Mouse (Mus musculus) forebrain, embryonic 10.5 days (tissue): ENCODE results near the gene Adcy1. TPM values are rescaled to one million over a fixed set of nuclear protein-coding genes. Genes with fewer than 3 reads are reported as not detected.
A peak's percentile ranks its signal among the peaks of the same experiment; 100 is the strongest.

Experiments
- DNase-seq: peaks from one replicate; pipeline ENCODE4 v3.0.0-alpha.2; 2017; ENCODE audit warnings: low spot score; ENCODE audit errors: extremely low spot score
- H3K27ac ChIP-seq: fragments of 300-500 bp; sonication (generic); 2 replicates; pipeline ENCODE4 v1.5.1; 2016; ENCODE audit warnings: mild to moderate bottlenecking
- H3K27me3 ChIP-seq: fragments of 300-500 bp; sonication (generic); 2 replicates; pipeline ENCODE4 v1.6.1; 2016; ENCODE audit warnings: mild to moderate bottlenecking; ENCODE audit not compliant: poor library complexity, severe bottlenecking
- H3K36me3 ChIP-seq: fragments of 300-500 bp; sonication (generic); replicated peaks from 2 replicates; pipeline ENCODE4 v1.6.1; 2016; ENCODE audit warnings: mild to moderate bottlenecking, moderate library complexity
- H3K4me1 ChIP-seq: fragments of 300-500 bp; sonication (generic); 2 replicates; pipeline ENCODE4 v1.6.1; 2016
- H3K4me3 ChIP-seq: fragments of 300-500 bp; sonication (generic); 2 replicates; pipeline ENCODE4 v1.5.1; 2016; ENCODE audit warnings: mild to moderate bottlenecking, moderate library complexity
- H3K9me3 ChIP-seq: fragments of 300-500 bp; sonication (generic); 2 replicates; pipeline ENCODE4 v1.6.1; 2016; ENCODE audit warnings: mild to moderate bottlenecking, moderate library complexity
- WGBS: fragments of 180-500 bp; shearing (Covaris S2); methylation state at CpG from one replicate; pipeline ENCODE4 v1.1.7; 2016; 5-methylcytosine and 5-hydroxymethylcytosine counted together
- polyA plus RNA-seq: library from polyadenylated mRNA; unstranded; fragments of >200 nt; fragmentation: Nextera tagmentation; extraction: Ambion mirVana; gene quantifications from 2 replicates; pipeline ENCODE4 v1.2.1, GENCODE M21; 2016

Gene Adcy1
- polyA plus RNA-seq, 1 experiment from 2014 or later = 0.86 TPM

DNA sequence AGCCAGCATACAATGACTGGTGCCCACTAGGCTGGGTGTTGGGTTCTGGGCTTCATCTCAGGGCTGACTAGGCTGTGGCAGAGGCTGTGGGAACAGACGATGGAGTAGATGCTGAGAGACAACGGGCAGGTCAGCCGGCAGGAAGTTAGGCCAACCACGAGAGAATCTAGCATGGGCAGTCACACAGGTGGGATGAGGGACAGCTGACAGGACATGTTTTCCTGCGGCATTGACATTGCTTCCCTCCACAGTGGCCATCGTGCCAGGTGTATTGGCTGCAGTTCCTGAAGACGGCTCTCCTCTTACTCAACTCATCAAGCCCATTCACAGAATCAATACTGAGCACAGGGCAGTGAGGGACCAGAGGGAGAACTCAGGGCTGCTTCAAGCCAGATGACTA, 84.7 kb downstream of the Adcy1 start:
- Histone ChIP-seq H3K27me3 (no peaks in the 10 kb centered on the region), H3K4me3 (no peak overlapping the region), H3K27ac (no peak overlapping the region), H3K4me1 (no peaks in the 10 kb centered on the region), H3K9me3 (no peaks in the 10 kb centered on the region), H3K36me3 (no peaks in the 10 kb centered on the region)
- WGBS = 96% methylated on average over 7 of the region's 7 CpGs
- no peak for DNase-seq

- Histone ChIP-seq H3K4me3 (no peak overlapping the region), H3K36me3 (no peaks in the 10 kb centered on the region), H3K4me1 (no peaks in the 10 kb centered on the region), H3K9me3 (no peaks in the 10 kb centered on the region), H3K27ac (no peak overlapping the region), H3K27me3 (no peaks in the 10 kb centered on the region)
- no peak for DNase-seq
- 86% methylated on average over 7 of the region's 7 CpGs for WGBS
Observed at GRCm38 (mm10) chr11:7149471-7149870, 86.2 kb downstream of the Adcy1 start.

GRCm38 (mm10) chr11:7150511-7150910, 87.2 kb downstream of the Adcy1 start:
- Histone ChIP-seq H3K27me3 (no peaks in the 10 kb centered on the region), H3K4me1 (no peaks in the 10 kb centered on the region), H3K36me3 (no peaks in the 10 kb centered on the region), H3K9me3 (no peaks in the 10 kb centered on the region), H3K4me3 (no peak overlapping the region), H3K27ac (no peak overlapping the region)
- 95% methylated on average over 8 of the region's 8 CpGs for WGBS
- no peak for DNase-seq

GRCm38 (mm10) chr11:7152371-7152770, 89.1 kb downstream of the Adcy1 start:
- 95% methylated on average over 12 of the region's 12 CpGs for WGBS

DNA sequence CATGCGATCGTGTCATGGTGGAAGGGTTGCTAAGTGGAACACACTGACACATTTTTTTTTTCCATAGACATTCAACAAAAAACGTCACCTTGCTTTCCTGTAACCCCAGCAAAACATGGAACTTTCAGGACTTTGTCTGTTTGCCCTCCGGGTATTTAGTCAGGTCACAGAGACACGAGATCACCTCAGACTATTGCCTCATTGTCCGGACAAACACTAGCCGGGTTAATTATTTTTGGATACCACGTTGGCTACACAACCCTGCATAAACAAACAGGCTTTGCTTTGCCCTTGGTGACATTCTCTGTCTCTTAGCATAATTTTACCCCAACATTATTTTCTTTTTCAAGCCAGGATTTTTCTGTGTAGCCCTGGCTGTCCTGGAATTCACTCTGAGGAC, 89.8 kb downstream of the Adcy1 start:
- H3K36me3 ChIP-seq = no peaks in the 10 kb centered on the region
- no peaks in the 10 kb centered on the region for H3K27me3 ChIP-seq
- no peak overlapping the region for H3K27ac ChIP-seq
- 89% methylated on average over 8 of the region's 8 CpGs for WGBS
- no peaks in the 10 kb centered on the region for H3K9me3 ChIP-seq
- H3K4me1 ChIP-seq = no peaks in the 10 kb centered on the region
- no peak overlapping the region for H3K4me3 ChIP-seq
- DNase-seq = no peak

More at GRCm38 (mm10) chr11:7152371-7152770, 89.1 kb downstream of the Adcy1 start:
- H3K4me3 ChIP-seq = no peak overlapping the region
- no peaks in the 10 kb centered on the region for H3K27me3 ChIP-seq
- H3K27ac ChIP-seq = no peak overlapping the region
- no peaks in the 10 kb centered on the region for H3K4me1 ChIP-seq
- H3K9me3 ChIP-seq = no peaks in the 10 kb centered on the region
- no peak for DNase-seq
- H3K36me3 ChIP-seq = no peaks in the 10 kb centered on the region

DNA sequence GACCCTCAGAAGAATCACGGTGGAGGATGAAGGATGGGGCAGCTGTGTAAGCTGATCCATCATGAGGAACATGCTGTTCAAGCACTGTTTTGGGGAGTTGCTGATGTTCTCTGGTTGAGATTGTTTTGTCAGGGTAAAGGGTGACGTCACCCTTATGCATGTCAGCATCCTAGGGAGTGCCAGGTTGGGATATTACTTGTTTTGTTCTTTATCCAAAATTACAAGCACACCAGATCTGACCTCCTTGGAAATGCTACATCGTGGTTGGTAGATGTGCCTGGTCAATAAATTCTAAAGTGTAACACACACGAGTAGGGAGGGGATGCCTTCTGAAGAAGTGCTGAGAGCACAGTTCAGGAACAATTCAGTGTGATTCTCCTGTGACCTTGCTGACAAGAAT, 93.1 kb downstream of the Adcy1 start:
- Histone ChIP-seq H3K27me3 (no peaks in the 10 kb centered on the region), H3K4me3 (no peak overlapping the region), H3K36me3 (no peaks in the 10 kb centered on the region), H3K27ac (no peak overlapping the region), H3K4me1 (peaks cover 15% of the 10 kb centered on the region), H3K9me3 (no peaks in the 10 kb centered on the region)
- 82% methylated on average over 4 of the region's 4 CpGs for WGBS
- no peak for DNase-seq

DNA sequence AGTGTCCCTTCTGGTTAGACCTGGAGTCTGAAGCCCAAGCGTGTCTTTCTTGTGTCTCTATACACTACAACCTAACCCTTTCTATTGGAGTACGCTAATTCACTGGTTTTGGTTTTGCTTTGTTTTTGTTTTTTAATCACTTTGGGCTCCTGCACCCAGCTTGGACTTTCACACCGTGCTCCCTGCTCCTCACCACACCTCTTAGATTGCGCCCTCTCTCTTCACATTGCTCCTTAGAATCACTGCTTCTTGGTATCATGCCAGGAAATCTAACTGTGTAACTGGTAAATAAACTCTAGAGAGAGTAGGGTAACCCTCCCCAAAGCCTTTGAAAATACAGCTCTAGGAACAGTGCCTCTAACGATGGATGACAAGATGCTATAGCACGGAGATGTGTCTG, 94.9 kb downstream of the Adcy1 start:
- DNase-seq = no peak
- WGBS = 91% methylated on average over 6 of the region's 6 CpGs
- Histone ChIP-seq H3K36me3 (no peaks in the 10 kb centered on the region), H3K4me1 (peaks cover 16% of the 10 kb centered on the region), H3K27me3 (no peaks in the 10 kb centered on the region), H3K4me3 (no peak overlapping the region), H3K27ac (no peak overlapping the region), H3K9me3 (no peaks in the 10 kb centered on the region)

GRCm38 (mm10) chr11:7160146-7160545, 96.9 kb downstream of the Adcy1 start:
- Histone ChIP-seq H3K27ac (peak overlapping the region; percentile 67), H3K4me1 (peaks cover 23% of the 10 kb centered on the region), H3K27me3 (no peaks in the 10 kb centered on the region), H3K36me3 (no peaks in the 10 kb centered on the region), H3K4me3 (no peak overlapping the region), H3K9me3 (no peaks in the 10 kb centered on the region)
- no peak for DNase-seq
- WGBS = 88% methylated on average over 6 of the region's 6 CpGs

GRCm38 (mm10) chr11:7160637-7161101, 97.4 kb downstream of the Adcy1 start:
- peak; percentile 27 for DNase-seq
- no peaks in the 10 kb centered on the region for H3K36me3 ChIP-seq
- peak overlapping the region; percentile 67 for H3K27ac ChIP-seq
- H3K9me3 ChIP-seq = no peaks in the 10 kb centered on the region
- no peaks in the 10 kb centered on the region for H3K27me3 ChIP-seq
- peaks cover 23% of the 10 kb centered on the region for H3K4me1 ChIP-seq
- H3K4me3 ChIP-seq = no peak overlapping the region
- 59% methylated on average over 4 of the region's 4 CpGs for WGBS

DNA sequence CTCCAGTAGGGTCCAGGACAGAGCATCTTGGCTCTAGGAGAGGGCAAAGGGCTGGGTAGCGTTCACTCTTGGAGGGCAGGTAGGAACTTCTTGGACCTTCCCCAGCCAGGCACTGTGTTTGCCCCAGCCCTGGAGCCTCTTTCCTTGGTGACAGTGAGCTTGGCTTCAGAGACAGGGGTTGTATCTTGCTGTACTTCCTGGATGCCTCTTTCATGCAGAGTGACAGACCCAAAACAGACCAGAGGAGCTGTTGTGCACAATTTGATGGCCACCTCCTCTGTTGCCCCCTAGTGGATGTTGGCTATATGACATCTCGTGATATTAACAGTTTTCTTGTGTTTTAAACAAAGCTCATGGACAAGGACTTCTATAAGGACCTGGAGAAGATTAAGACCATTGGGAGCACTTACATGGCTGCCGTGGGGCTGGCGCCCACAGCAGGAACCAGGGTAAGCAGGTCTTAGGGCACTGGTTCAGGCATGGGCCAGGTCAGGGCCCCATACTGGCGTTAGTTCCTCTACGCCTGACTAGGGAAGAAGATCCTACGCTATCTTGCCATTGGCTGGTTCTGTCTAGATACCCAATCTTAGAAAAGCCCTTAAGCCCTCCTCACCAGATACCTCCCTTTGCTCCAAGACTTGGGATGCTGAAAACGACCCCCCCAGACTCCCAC, 98.3 kb downstream of the Adcy1 start:
- Histone ChIP-seq H3K4me3 (no peak overlapping the region), H3K36me3 (no peaks in the 10 kb centered on the region), H3K4me1 (peaks cover 23% of the 10 kb centered on the region), H3K9me3 (no peaks in the 10 kb centered on the region), H3K27ac (peak overlapping the region; percentile 67), H3K27me3 (no peaks in the 10 kb centered on the region)
- peak; percentile 36 for DNase-seq
- 76% methylated on average over 8 of the region's 8 CpGs for WGBS

DNA sequence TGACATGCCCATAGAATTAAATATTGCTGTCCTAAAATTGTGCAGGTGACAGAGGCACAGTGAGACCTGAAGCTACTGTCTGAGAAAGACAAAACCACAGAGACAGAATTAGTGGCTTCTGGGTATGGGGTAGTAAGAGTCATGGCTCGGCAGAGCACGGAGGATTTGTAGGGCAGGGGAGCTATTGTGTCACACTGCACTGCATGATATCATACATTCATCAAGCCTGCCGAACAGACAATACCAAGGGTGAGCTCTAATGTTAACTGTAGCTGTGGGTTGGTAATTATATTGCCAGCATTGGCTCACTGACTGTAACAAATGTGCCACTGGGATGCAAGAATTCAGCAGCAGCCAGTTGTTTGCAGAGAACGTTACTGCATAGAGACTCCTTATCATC, 101.1 kb downstream of the Adcy1 start:
- Histone ChIP-seq H3K4me1 (peaks cover 23% of the 10 kb centered on the region), H3K4me3 (no peak overlapping the region), H3K9me3 (no peaks in the 10 kb centered on the region), H3K27me3 (no peaks in the 10 kb centered on the region), H3K36me3 (peaks cover under 1% of the 10 kb centered on the region; the same call in 1 of the 2 replicates), H3K27ac (no peak overlapping the region)
- DNase-seq = no peak
- 77% methylated on average over 4 of the region's 4 CpGs for WGBS

- Histone ChIP-seq H3K27ac (no peak overlapping the region), H3K4me1 (no peaks in the 10 kb centered on the region), H3K36me3 (peaks cover 7% of the 10 kb centered on the region), H3K27me3 (no peaks in the 10 kb centered on the region), H3K4me3 (no peak overlapping the region), H3K9me3 (no peaks in the 10 kb centered on the region)
- WGBS = 94% methylated on average over 1 of the region's 1 CpGs
- no peak for DNase-seq
Observed at GRCm38 (mm10) chr11:7169645-7170044, 106.4 kb downstream of the Adcy1 start.

DNA sequence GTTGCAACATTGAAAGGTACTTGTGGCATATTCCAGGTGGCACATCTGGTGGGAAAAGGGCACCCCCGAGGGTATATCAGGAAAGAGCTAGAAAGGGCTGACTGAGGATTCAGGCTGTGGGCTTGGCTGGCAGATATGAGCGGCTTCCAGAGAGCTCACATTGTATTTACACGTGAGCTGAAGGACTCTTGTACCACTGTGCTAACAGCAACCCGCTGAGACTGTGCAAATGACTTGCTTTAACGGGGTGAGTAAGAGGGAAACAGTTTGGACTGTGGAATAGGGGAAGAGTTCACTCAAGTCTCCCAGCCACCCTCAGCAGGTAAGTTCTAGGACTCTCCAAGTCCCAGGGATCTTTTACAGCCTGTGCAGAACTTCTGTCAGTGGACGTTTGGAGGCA, 110.4 kb downstream of the Adcy1 start:
- Histone ChIP-seq H3K4me3 (no peak overlapping the region), H3K9me3 (no peaks in the 10 kb centered on the region), H3K4me1 (no peaks in the 10 kb centered on the region), H3K27me3 (no peaks in the 10 kb centered on the region), H3K36me3 (peaks cover 7% of the 10 kb centered on the region), H3K27ac (no peak overlapping the region)
- DNase-seq = no peak
- 92% methylated on average over 6 of the region's 6 CpGs for WGBS

DNA sequence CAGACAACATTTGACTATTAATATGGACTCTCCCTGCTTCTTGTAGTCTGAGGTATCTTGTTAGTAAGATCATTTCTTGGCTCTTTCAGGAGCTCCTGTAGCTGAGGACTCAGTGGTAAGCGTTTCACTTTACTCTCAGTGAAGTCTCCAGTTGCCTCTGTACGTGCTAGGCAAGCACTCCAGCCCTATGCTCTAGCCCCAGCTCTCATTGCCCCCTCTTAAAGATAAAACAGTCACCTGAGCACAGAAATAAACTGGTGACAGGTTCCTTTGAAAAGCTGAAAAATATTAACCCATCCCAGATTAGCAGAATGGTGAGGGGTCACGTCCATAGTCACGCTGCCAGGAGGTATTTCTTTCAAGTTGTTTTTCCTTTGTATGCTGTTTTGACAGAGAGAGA, 115.4 kb downstream of the Adcy1 start:
- Histone ChIP-seq H3K27me3 (no peaks in the 10 kb centered on the region), H3K4me3 (no peak overlapping the region), H3K27ac (no peak overlapping the region), H3K9me3 (no peaks in the 10 kb centered on the region; the same call in 1 of the 2 replicates), H3K4me1 (peaks cover 24% of the 10 kb centered on the region), H3K36me3 (no peaks in the 10 kb centered on the region)
- WGBS = 86% methylated on average over 4 of the region's 4 CpGs
- no peak for DNase-seq
